Mouse (Mus musculus) left cerebral cortex, adult 8-10 months (tissue): Measurements from ENCODE around the gene Palm3. TPM values are rescaled to one million over a fixed set of nuclear protein-coding genes. Genes with fewer than 3 reads are reported as not detected.

Experiments
- DNase-seq, 2 experiments: peaks; one replicate each; pipeline ENCODE4 v3.0.0; 2022; ENCODE audit warnings: low spot score in 2 of 2
- total RNA-seq, 4 experiments: library from RNA; stranded (reverse); gene quantifications; 2 replicates each; pipeline ENCODE4 v1.2.4; 2022

The Palm3 gene
- total RNA-seq, 4 experiments from 2014 or later: 1.5 to 4.5 (median 2.3) TPM

GRCm38 (mm10) chr8:84023085-84023484 lies 1.8 kb downstream of the Palm3 start:
- no peak for DNase-seq

- no peak for DNase-seq
These were observed 2.4 kb downstream of the Palm3 start for GRCm38 (mm10) chr8:84023631-84024030.

GRCm38 (mm10) chr8:84024171-84024570 lies 2.9 kb downstream of the Palm3 start:
- DNase-seq: no peak

GRCm38 (mm10) chr8:84025863-84026262 lies 4.6 kb downstream of the Palm3 start:
- no peak for DNase-seq

GRCm38 (mm10) chr8:84027449-84027848 lies 6.2 kb downstream of the Palm3 start:
- no peak for DNase-seq

GRCm38 (mm10) chr8:84029272-84029671 lies 8.0 kb downstream of the Palm3 start:
- DNase-seq: no peak

- DNase-seq: no peak
These were observed 11.5 kb downstream of the Palm3 start for GRCm38 (mm10) chr8:84032777-84033176.

GRCm38 (mm10) chr8:84038015-84038414 lies 16.7 kb downstream of the Palm3 start:
- no peak for DNase-seq

- DNase-seq: peak in 1 of 2 experiments; percentile 53
These were observed 17.8 kb downstream of the Palm3 start for GRCm38 (mm10) chr8:84039050-84039449.

- DNase-seq: no peak
These were observed 21.0 kb downstream of the Palm3 start, which contains the start of gene Il27ra for GRCm38 (mm10) chr8:84042066-84042947. Il27ra (minus strand) TSS chr8:84042589.

- DNase-seq: no peak
These were observed 21.7 kb downstream of the Palm3 start for GRCm38 (mm10) chr8:84042948-84043342.

GRCm38 (mm10) chr8:84044103-84044502 lies 22.8 kb downstream of the Palm3 start:
- DNase-seq: no peak

GRCm38 (mm10) chr8:84044900-84045299 lies 23.6 kb downstream of the Palm3 start, which contains the start of gene Rln3:
Rln3 (minus strand) TSS chr8:84045000.
- DNase-seq: no peak

- DNase-seq: no peak
These were observed 25.2 kb downstream of the Palm3 start for GRCm38 (mm10) chr8:84046505-84046904.

GRCm38 (mm10) chr8:84048171-84048570 lies 26.9 kb downstream of the Palm3 start:
- no peak for DNase-seq

- no peak for DNase-seq
These were observed 31.5 kb downstream of the Palm3 start for GRCm38 (mm10) chr8:84052746-84053145.

GRCm38 (mm10) chr8:84053229-84053628 lies 32.0 kb downstream of the Palm3 start:
- DNase-seq: no peak

GRCm38 (mm10) chr8:84057827-84058226 lies 36.6 kb downstream of the Palm3 start:
- DNase-seq: no peak

GRCm38 (mm10) chr8:84059226-84059625 lies 38.0 kb downstream of the Palm3 start:
- DNase-seq: no peak

- no peak for DNase-seq
These were observed 39.0 kb downstream of the Palm3 start for GRCm38 (mm10) chr8:84060245-84060644.

GRCm38 (mm10) chr8:84063861-84064610 lies 42.8 kb downstream of the Palm3 start:
- DNase-seq: no peak

GRCm38 (mm10) chr8:84065037-84065436 lies 43.8 kb downstream of the Palm3 start, which contains the start of gene Gm10643:
Gm10643 (minus strand) TSS chr8:84065137.
- DNase-seq: no peak
